30 mouse cellular contexts compared by ENCODE assay signal in genomic region chr6:85226570-85226969, GRCm38 (mm10). TPM values are rescaled to one million over a fixed set of nuclear protein-coding genes. Genes with fewer than 3 reads are reported as not detected.
DNase-seq lines count a peak whose midpoint lies in the region; ATAC-seq lines count a peak whose summit lies in the region.
"Had no signal": no experiment of that assay in that cellular context is flagged by ENCODE, and none has a peak within 500 bp of the region (broad histone marks: within the 10 kb centered on the region; RNA-seq: fewer than 3 reads in every experiment).

No protein-coding gene starts in this region.

- 20% methylated on average over 9 of the region's 9 CpGs for WGBS in forebrain, embryonic 15.5 days

- 0 out of 2 replicates have a peak overlapping the region, but pooled peaks have one; percentile 13 for H3K27ac ChIP-seq in forebrain, embryonic 15.5 days (replicated peaks)
- H3K27ac ChIP-seq: heart, adult 2 months; heart, embryonic 13.5 days; hindbrain, embryonic 13.5 days; kidney, postnatal 0 days; limb, embryonic 12.5 days; midbrain, embryonic 12.5 days had no signal

- H3K27me3 ChIP-seq in forebrain, embryonic 15.5 days: no peaks in the 10 kb centered on the region

- no peak overlapping the region for H3K9ac ChIP-seq in forebrain, embryonic 15.5 days (replicated peaks)
- H3K9ac ChIP-seq: heart, embryonic 13.5 days; hindbrain, embryonic 13.5 days; limb, embryonic 12.5 days; liver, postnatal 0 days; midbrain, embryonic 12.5 days had no signal

- H3K4me3 ChIP-seq in forebrain, embryonic 15.5 days: no peak overlapping the region
- H3K4me3 ChIP-seq: heart, adult 2 months; heart, embryonic 13.5 days; hindbrain, embryonic 13.5 days; limb, embryonic 12.5 days; midbrain, embryonic 12.5 days had no signal

- H3K4me1 ChIP-seq in forebrain, embryonic 15.5 days: peaks cover 38% of the 10 kb centered on the region

- no peaks in the 10 kb centered on the region for H3K9me3 ChIP-seq in forebrain, embryonic 15.5 days
- H3K9me3 ChIP-seq: heart, embryonic 13.5 days; hindbrain, embryonic 13.5 days; limb, embryonic 12.5 days; midbrain, embryonic 12.5 days had no signal

- ATAC-seq in forebrain, embryonic 15.5 days (replicated peaks): 0 out of 2 replicates have a peak, but pooled peaks have one; percentile 24
- ATAC-seq: liver, postnatal 0 days had no signal

- DNase-seq in layer of hippocampus, adult 11-12 months (ENCODE audit: low spot score): peak; percentile 18
- no peak for DNase-seq in layer of hippocampus, postnatal 36 days
- peak; percentile 93 for DNase-seq in fat pad, adult 2 months (ENCODE audit: extremely low read depth, low read depth, low spot score)
- peak; percentile 68 for DNase-seq in retina, postnatal 1 day
- DNase-seq in lung, adult 18-20 months: no peak
- no peak for DNase-seq in right cerebral cortex, postnatal 36 days (ENCODE audit: low spot score in 2 of 2)
- DNase-seq: adrenal gland, postnatal 25 days; cerebellum, adult 9-10 months; gastrocnemius, postnatal 36 days; heart, adult 2 months; kidney, adult 11 months; liver, postnatal 0 days; lung, postnatal 10 days; right cerebral cortex, postnatal 25 days; thymus, postnatal 25 days had no signal

- no peaks in the 10 kb centered on the region for H3K36me3 ChIP-seq in forebrain, embryonic 15.5 days
- H3K36me3 ChIP-seq: heart, embryonic 13.5 days; hindbrain, embryonic 13.5 days; limb, embryonic 12.5 days; midbrain, embryonic 12.5 days had no signal

- no peak overlapping the region for H3K4me2 ChIP-seq in forebrain, embryonic 15.5 days (replicated peaks)
- H3K4me2 ChIP-seq: heart, embryonic 13.5 days; hindbrain, embryonic 13.5 days; limb, embryonic 12.5 days; liver, embryonic 11.5 days; midbrain, embryonic 12.5 days had no signal

RNA-seq across cellular contexts. Expression of gene Emx1, which starts 39.3 kb away (rescaled TPM):
- total RNA-seq in layer of hippocampus, postnatal 36 days (2021): 10 to 100 TPM; 17.6 to 19.3 TPM
- 68.9 and 78.8 TPM in 2 replicates for polyA plus RNA-seq in forebrain, embryonic 15.5 days (2015; fragmentation: Nextera tagmentation; extraction: Ambion mirVana)
- total RNA-seq: adrenal gland, postnatal 25 days; gastrocnemius, adult 18-20 months; gastrocnemius, postnatal 36 days; heart, adult 2 months; heart, postnatal 25 days; megakaryocyte progenitor cell, adult 5-6 weeks; monocyte, adult 5-6 weeks; neutrophil, adult 5-6 weeks had no signal
- polyA plus RNA-seq: heart, adult 2 months; heart, embryonic 13.5 days; hindbrain, embryonic 13.5 days; large intestine, adult 2 months; liver, postnatal 0 days; spleen, adult 2 months; stomach, embryonic 14.5 days had no signal

Comparison
In these comparisons a context has a peak if more than half of its experiments do, and no peak if none do; other contexts are left out.
1. DNase-seq: peak in layer of hippocampus, adult 11-12 months (single experiment), fat pad, adult 2 months (single experiment) and retina, postnatal 1 day (single experiment); none in layer of hippocampus, postnatal 36 days (0 of 2), lung, adult 18-20 months (0 of 2) and right cerebral cortex, postnatal 36 days (0 of 2).